Mouse (Mus musculus) liver, embryonic 13.5 days (tissue): ENCODE measurements around the gene D17Wsu92e. TPM values are rescaled to one million over a fixed set of nuclear protein-coding genes. Genes with fewer than 3 reads are reported as not detected.

ENCODE experiments used
- ATAC-seq: fragments of 200-750 bp; cut with Nextera tagmentation; 2 replicates; pipeline ENCODE4 v1.8.0; 2017; ENCODE audit warnings: low read depth, mild to moderate bottlenecking, moderate number of reproducible peaks, moderate library complexity
- DNase-seq: peaks from one replicate; pipeline ENCODE4 v3.0.0; 2022
- H3K27ac ChIP-seq: fragments of 300-500 bp; sonication (generic); 2 replicates; pipeline ENCODE4 v1.5.1; 2015; ENCODE audit warnings: moderate library complexity, mild to moderate bottlenecking, inconsistent platforms
- H3K27me3 ChIP-seq: fragments of 300-500 bp; sonication (generic); 2 replicates; pipeline ENCODE4 v1.6.1; 2015; ENCODE audit warnings: mild to moderate bottlenecking, inconsistent platforms
- H3K36me3 ChIP-seq: fragments of 300-500 bp; sonication (generic); 2 replicates; pipeline ENCODE4 v1.6.1; 2015; ENCODE audit warnings: mild to moderate bottlenecking, inconsistent platforms
- H3K4me1 ChIP-seq: fragments of 300-500 bp; sonication (generic); replicated peaks from 2 replicates; pipeline ENCODE4 v1.6.1; 2015; ENCODE audit warnings: inconsistent platforms
- H3K4me2 ChIP-seq: fragments of 300-500 bp; sonication (generic); 2 replicates; pipeline ENCODE4 v1.6.1; 2015; ENCODE audit warnings: inconsistent platforms, mild to moderate bottlenecking, moderate library complexity
- H3K4me3 ChIP-seq: fragments of 300-500 bp; sonication (generic); replicated peaks from 2 replicates; pipeline ENCODE4 v1.5.1; 2015; ENCODE audit warnings: mild to moderate bottlenecking, inconsistent platforms
- H3K9ac ChIP-seq: fragments of 300-500 bp; sonication (generic); 2 replicates; pipeline ENCODE4 v1.6.1; 2015; ENCODE audit warnings: mild to moderate bottlenecking, inconsistent platforms
- H3K9me3 ChIP-seq: fragments of 300-500 bp; sonication (generic); replicated peaks from 2 replicates; pipeline ENCODE4 v1.6.1; 2016; ENCODE audit warnings: inconsistent platforms
- whole genome bisulfite sequencing: fragments of 180-500 bp; shearing (Covaris S2); methylation state at CpG from one replicate; pipeline ENCODE4 v1.1.7; 2015; ENCODE audit not compliant: insufficient replicate concordance; 5-methylcytosine and 5-hydroxymethylcytosine counted together
- polyA plus RNA-seq: library from polyadenylated mRNA; unstranded; fragments of >200 nt; fragmentation: Nextera tagmentation; extraction: Ambion mirVana; gene quantifications from 2 replicates; pipeline ENCODE4 v1.2.1, GENCODE M21; 2015

Gene D17Wsu92e
- polyA plus RNA-seq, 1 experiment from 2014 or later: 13.2 TPM

DNA sequence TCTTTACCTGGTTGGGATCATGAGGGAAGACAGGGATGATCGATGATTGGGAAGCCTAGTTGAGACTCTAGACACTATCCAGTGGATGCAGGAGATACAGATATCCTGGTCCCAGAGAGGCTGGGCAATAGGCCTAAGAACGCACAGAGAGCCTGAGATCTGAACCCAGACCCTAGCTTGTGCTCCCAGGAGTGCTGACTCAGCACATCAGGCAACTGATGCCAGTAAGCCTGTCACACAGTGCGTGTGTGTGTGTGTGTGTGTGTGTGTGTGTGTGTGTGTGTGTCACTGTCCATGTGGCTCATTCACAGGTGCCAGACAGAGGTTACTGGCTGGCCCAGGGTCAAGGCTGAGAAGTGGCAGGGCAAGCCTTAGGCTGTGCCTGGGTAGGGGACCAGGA, 87.8 kb downstream of the D17Wsu92e start:
- Histone ChIP-seq H3K4me2 (no peak overlapping the region), H3K36me3 (no peaks in the 10 kb centered on the region), H3K4me3 (no peak overlapping the region), H3K27ac (no peak overlapping the region), H3K4me1 (peaks cover 19% of the 10 kb centered on the region), H3K9ac (no peak overlapping the region), H3K9me3 (no peaks in the 10 kb centered on the region), H3K27me3 (no peaks in the 10 kb centered on the region)
- 44% methylated on average over 3 of the region's 3 CpGs for WGBS
- DNase-seq: no peak
- ATAC-seq: no peak

DNA sequence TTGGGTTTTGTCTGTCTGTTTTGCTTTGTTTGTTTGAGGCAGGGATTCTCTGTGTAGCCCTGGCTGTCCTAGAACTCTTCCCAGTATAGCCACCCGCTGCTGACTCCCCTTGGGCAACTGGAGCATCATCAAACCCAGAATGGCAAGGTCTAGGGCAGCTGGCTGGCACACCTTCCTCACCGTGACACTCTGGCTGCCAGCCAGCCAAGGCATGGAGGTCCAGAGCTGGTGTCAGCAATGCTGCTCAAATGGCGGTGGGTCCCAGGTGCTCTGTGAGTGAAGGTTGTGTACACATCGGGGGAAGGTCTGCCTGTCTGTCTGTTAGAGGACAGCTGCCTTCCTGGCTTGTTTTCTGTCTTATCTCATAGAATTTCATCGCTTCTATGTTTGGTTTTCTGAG, 88.3 kb downstream of the D17Wsu92e start:
- Histone ChIP-seq H3K4me1 (peaks cover 19% of the 10 kb centered on the region), H3K36me3 (no peaks in the 10 kb centered on the region), H3K9me3 (no peaks in the 10 kb centered on the region), H3K9ac (no peak overlapping the region), H3K27ac (no peak overlapping the region), H3K27me3 (no peaks in the 10 kb centered on the region), H3K4me3 (no peak overlapping the region), H3K4me2 (no peak overlapping the region)
- WGBS: 49% methylated on average over 5 of the region's 5 CpGs
- no peak for DNase-seq
- no peak for ATAC-seq

DNA sequence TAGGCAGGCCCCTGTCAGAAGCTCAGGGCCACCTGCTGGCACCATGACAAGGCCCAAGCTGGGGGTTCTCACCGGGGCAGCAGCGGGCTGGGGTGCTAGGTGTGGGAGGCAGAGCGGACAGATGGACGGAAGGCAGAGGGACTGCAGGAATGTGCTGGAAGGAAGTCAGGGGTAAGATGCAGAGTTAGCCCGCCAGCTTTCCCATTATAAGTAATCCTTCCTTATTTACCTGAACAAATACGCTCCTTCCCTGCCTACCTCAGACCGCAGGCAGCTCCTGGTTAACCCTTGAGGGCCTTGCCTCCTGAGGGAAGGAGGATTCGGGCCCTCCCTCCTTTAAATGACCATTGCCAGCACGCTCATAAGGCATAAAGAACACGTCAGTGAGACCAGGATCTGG, 91.7 kb downstream of the D17Wsu92e start, which contains the start of gene Spdef:
Gene Spdef (minus strand): TSS at position 186 of the 400 bp plus-strand sequence.
- Histone ChIP-seq H3K36me3 (no peaks in the 10 kb centered on the region), H3K9ac (no peak within 1 kb of the TSS), H3K27me3 (peaks cover 19% of the 10 kb centered on the region; the same call in 1 of the 2 replicates), H3K4me2 (no peak within 1 kb of the TSS), H3K4me3 (no peak within 1 kb of the TSS), H3K9me3 (no peaks in the 10 kb centered on the region), H3K4me1 (0 out of 2 replicates have a peak, but pooled peaks cover 8% of the 10 kb centered on the region), H3K27ac (no peak within 1 kb of the TSS)
- no peak for DNase-seq
- ATAC-seq: no peak
- 73% methylated on average over 10 of the region's 10 CpGs for WGBS

GRCm38 (mm10) chr17:27726527-27726926, 93.9 kb downstream of the D17Wsu92e start:
- Histone ChIP-seq H3K4me2 (no peak overlapping the region), H3K4me3 (no peak overlapping the region), H3K9ac (no peak overlapping the region), H3K4me1 (0 out of 2 replicates have a peak, but pooled peaks cover 8% of the 10 kb centered on the region), H3K9me3 (no peaks in the 10 kb centered on the region), H3K27me3 (peaks cover 19% of the 10 kb centered on the region; the same call in 1 of the 2 replicates), H3K36me3 (no peaks in the 10 kb centered on the region), H3K27ac (no peak overlapping the region)
- ATAC-seq (no peak), DNase-seq (no peak)
- 41% methylated on average over 6 of the region's 7 CpGs for WGBS

DNA sequence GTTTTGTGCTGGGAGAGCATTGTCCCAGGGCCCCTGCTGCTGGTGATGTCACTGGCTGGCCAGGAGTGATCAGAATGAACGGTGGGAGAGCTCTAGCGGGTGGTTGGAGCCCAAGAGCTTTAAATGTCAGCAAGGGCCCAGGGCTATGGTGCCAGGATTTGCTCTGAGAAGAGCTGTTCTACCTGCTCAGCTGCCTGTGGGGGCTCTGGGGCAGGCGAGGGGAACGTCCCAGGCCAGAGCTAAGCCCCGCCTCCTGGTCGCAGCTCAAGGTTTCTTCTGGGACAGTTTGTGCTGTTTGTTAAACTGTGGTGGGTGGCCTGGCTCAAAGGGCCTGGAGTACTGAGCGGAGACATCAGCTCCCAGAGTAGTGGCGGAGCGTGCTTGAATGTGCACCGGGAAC, 95.0 kb downstream of the D17Wsu92e start:
- H3K4me1 ChIP-seq: 0 out of 2 replicates have a peak, but pooled peaks cover 8% of the 10 kb centered on the region
- H3K27ac ChIP-seq: no peak overlapping the region
- WGBS: 25% methylated on average over 10 of the region's 10 CpGs
- no peak overlapping the region for H3K9ac ChIP-seq
- H3K36me3 ChIP-seq: no peaks in the 10 kb centered on the region
- ATAC-seq (no peak), DNase-seq (no peak)
- H3K4me3 ChIP-seq: no peak overlapping the region
- H3K4me2 ChIP-seq: no peak overlapping the region
- no peaks in the 10 kb centered on the region for H3K9me3 ChIP-seq
- H3K27me3 ChIP-seq: peaks cover 19% of the 10 kb centered on the region; the same call in 1 of the 2 replicates

GRCm38 (mm10) chr17:27725011-27725410, 95.4 kb downstream of the D17Wsu92e start:
- H3K9ac ChIP-seq: no peak overlapping the region
- peaks cover 19% of the 10 kb centered on the region; the same call in 1 of the 2 replicates for H3K27me3 ChIP-seq
- H3K4me1 ChIP-seq: 0 out of 2 replicates have a peak, but pooled peaks cover 8% of the 10 kb centered on the region
- ATAC-seq (no peak), DNase-seq (no peak)
- no peak overlapping the region for H3K4me2 ChIP-seq
- H3K4me3 ChIP-seq: no peak overlapping the region
- H3K27ac ChIP-seq: no peak overlapping the region
- H3K9me3 ChIP-seq: no peaks in the 10 kb centered on the region
- no peaks in the 10 kb centered on the region for H3K36me3 ChIP-seq
- 32% methylated on average over 10 of the region's 10 CpGs for WGBS

DNA sequence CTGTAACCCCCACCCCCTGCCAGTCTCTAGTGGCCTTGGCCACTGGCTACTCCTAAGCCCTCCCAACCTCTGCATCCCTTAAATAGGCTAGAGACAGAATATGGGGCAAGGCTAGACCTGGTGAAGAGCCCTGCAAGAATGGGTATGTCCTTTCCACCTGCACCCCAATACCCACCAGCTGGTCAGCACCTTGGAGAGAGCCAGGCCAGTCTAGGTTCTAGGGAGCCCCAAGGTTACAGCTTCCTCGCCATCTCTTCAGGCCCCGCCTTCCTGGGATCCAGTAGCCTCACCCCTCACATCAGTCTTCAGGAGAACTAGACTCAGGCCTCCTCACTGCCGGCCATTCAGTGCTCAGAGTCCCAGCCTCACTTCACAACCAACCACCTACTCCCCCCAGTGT, 96.1 kb downstream of the D17Wsu92e start:
- 22% methylated on average over 3 of the region's 3 CpGs for WGBS
- ATAC-seq (no peak), DNase-seq (no peak)
- no peaks in the 10 kb centered on the region for H3K36me3 ChIP-seq
- H3K4me1 ChIP-seq: 0 out of 2 replicates have a peak, but pooled peaks cover 8% of the 10 kb centered on the region
- no peak overlapping the region for H3K27ac ChIP-seq
- no peak overlapping the region for H3K4me3 ChIP-seq
- no peak overlapping the region for H3K9ac ChIP-seq
- peaks cover 19% of the 10 kb centered on the region; the same call in 1 of the 2 replicates for H3K27me3 ChIP-seq
- no peaks in the 10 kb centered on the region for H3K9me3 ChIP-seq
- H3K4me2 ChIP-seq: no peak overlapping the region

GRCm38 (mm10) chr17:27721125-27721664, 99.3 kb downstream of the D17Wsu92e start:
- H3K27ac ChIP-seq: no peak overlapping the region
- WGBS: 65% methylated on average over 9 of the region's 9 CpGs
- peaks cover 41% of the 10 kb centered on the region for H3K27me3 ChIP-seq
- H3K9ac ChIP-seq: no peak overlapping the region
- no peak for ATAC-seq
- no peaks in the 10 kb centered on the region for H3K36me3 ChIP-seq
- DNase-seq: no peak
- H3K9me3 ChIP-seq: no peaks in the 10 kb centered on the region
- H3K4me1 ChIP-seq: peaks cover 14% of the 10 kb centered on the region
- no peak overlapping the region for H3K4me3 ChIP-seq
- no peak overlapping the region for H3K4me2 ChIP-seq

DNA sequence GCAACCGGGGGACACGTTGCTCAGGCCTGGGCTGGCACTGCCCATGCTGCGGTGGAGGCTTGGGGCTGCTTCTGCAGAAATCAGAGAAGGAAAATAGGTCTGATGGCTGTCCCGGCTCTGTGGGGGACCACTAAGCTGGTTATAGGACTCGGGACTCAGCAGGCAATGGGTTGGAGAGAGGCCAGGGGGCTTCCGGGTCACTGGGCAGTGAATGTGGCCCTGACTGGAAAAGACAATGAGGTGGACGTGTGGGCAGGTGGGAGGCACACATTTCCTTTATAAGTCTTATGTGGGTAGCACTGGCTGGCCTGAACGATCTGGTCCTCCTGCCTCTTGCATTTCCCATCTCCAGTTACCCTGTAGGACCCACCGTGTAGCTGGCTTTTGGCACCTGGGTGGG, 100.1 kb downstream of the D17Wsu92e start:
- H3K27ac ChIP-seq: no peak overlapping the region
- ATAC-seq: no peak
- H3K36me3 ChIP-seq: no peaks in the 10 kb centered on the region
- peaks cover 12% of the 10 kb centered on the region for H3K4me1 ChIP-seq
- peaks cover 32% of the 10 kb centered on the region for H3K27me3 ChIP-seq
- DNase-seq: no peak
- no peaks in the 10 kb centered on the region for H3K9me3 ChIP-seq
- no peak overlapping the region for H3K4me2 ChIP-seq
- H3K9ac ChIP-seq: no peak overlapping the region
- no peak overlapping the region for H3K4me3 ChIP-seq
- WGBS: 47% methylated on average over 9 of the region's 9 CpGs

DNA sequence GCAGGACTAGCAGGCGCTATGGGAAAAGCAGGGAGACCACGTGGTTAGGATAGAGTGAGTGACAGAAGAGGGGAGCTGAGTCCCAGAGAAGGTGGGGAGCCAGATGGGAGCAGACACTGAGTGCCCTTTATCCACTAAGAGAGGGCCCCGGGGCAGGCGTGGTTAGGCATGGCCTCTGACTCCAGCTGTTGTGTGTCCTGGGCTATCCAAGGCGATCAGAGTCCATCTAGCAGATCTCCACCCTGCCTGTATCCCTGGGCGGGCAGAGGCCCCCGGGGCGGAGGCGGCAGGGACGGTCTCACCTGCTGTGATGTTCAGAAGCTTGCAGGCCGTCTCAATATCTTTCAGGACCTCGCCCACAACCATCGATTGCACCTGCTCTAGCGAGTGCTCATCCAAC, 100.8 kb downstream of the D17Wsu92e start:
- H3K27ac ChIP-seq: no peak overlapping the region
- DNase-seq: no peak
- WGBS: 56% methylated on average over 14 of the region's 14 CpGs
- no peak overlapping the region for H3K4me3 ChIP-seq
- no peak overlapping the region for H3K4me2 ChIP-seq
- H3K9me3 ChIP-seq: no peaks in the 10 kb centered on the region
- ATAC-seq: no peak
- H3K4me1 ChIP-seq: peaks cover 6% of the 10 kb centered on the region
- H3K36me3 ChIP-seq: no peaks in the 10 kb centered on the region
- no peak overlapping the region for H3K9ac ChIP-seq
- peaks cover 30% of the 10 kb centered on the region for H3K27me3 ChIP-seq

DNA sequence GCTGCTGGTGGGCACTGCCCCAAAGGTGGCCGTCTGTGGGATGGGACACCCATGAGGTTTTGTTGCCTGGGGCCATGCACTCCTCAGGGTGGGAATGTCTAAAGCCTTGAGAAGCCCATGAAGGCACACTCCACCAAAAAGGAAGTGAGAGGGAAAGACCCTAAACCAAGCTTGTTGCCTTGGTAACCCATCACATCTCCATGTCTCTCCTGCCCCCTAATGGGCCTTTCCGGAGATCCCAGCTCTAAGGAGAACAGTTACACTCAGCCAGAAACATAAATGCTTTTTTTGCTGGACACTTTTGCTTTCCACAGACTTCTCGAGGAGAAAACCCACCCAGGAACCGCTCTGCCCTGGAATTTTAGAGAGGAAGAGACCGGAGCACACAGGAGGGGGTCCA, 102.2 kb downstream of the D17Wsu92e start:
- ATAC-seq (no peak), DNase-seq (no peak)
- no peak overlapping the region for H3K4me3 ChIP-seq
- peaks cover 35% of the 10 kb centered on the region for H3K27me3 ChIP-seq
- WGBS: 39% methylated on average over 5 of the region's 5 CpGs
- H3K4me1 ChIP-seq: peaks cover 6% of the 10 kb centered on the region
- no peaks in the 10 kb centered on the region for H3K36me3 ChIP-seq
- no peaks in the 10 kb centered on the region for H3K9me3 ChIP-seq
- H3K9ac ChIP-seq: no peak overlapping the region
- H3K4me2 ChIP-seq: no peak overlapping the region
- H3K27ac ChIP-seq: no peak overlapping the region

DNA sequence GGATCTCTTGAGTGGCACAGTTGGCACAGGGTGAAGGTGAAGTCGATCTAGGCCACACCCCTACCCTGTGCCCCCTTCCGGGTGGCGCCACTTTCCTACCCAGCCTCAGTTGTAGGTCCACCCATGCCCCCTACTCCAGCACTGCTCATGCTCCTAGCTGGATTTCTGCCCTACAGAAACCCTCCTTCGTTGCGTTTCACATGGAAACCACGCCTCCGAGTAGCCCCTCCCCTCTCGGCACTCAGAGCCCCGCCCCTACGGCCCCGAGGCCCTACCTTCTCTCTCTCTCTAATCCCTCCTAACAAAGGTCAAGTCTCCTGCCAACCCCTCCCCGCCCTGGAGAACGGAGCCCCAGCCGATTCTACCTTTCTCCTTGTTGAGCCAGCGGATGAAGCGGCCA, 103.6 kb downstream of the D17Wsu92e start:
- DNase-seq: peak; percentile 35
- Histone ChIP-seq H3K9ac (no peak overlapping the region), H3K4me2 (peak overlapping the region; percentile 48), H3K27me3 (peaks cover 35% of the 10 kb centered on the region), H3K4me3 (peak overlapping the region; percentile 18), H3K4me1 (peaks cover 6% of the 10 kb centered on the region), H3K9me3 (no peaks in the 10 kb centered on the region), H3K27ac (no peak overlapping the region), H3K36me3 (no peaks in the 10 kb centered on the region)
- no peak for ATAC-seq
- WGBS: 7% methylated on average over 16 of the region's 16 CpGs
